Comparison of ENCODE assay signal across 20 mouse cellular contexts in the genomic region with DNA sequence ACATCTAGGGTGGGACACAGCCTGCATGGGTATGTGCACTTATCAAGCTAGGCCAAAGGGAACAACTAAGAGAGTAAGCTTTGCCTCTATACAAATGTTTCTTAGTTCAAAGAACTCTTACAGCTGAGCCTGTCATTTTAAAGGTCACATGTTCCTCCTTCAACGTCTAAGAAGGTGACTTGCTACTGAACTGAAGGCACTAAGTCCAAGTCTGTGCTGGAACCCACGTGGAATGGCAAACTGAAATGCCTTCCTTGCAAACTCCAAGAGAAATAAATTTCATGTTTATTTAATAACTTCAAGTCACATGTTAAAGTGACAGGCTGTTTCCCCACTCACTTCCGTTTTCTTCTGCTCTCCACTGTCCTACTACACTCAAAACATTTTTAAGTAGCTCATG. TPM values are rescaled to one million over a fixed set of nuclear protein-coding genes. Genes with fewer than 3 reads are reported as not detected.
"Had no signal": no experiment of that assay in that cellular context is flagged by ENCODE, and none has a peak within 500 bp of the region (broad histone marks: within the 10 kb centered on the region; RNA-seq: fewer than 3 reads in every experiment).

No protein-coding gene starts in this region.

- H3K4me1 ChIP-seq: lung, embryonic 15.5 days; midbrain, embryonic 10.5 days; midbrain, embryonic 12.5 days; neural tube, embryonic 12.5 days; stomach, embryonic 15.5 days had no signal

- H3K9me3 ChIP-seq: lung, embryonic 15.5 days; midbrain, embryonic 10.5 days; midbrain, embryonic 12.5 days; neural tube, embryonic 12.5 days; stomach, embryonic 15.5 days had no signal

- ATAC-seq: liver, postnatal 0 days; lung, postnatal 0 days; midbrain, embryonic 16.5 days had no signal

- H3K27ac ChIP-seq: macrophage; midbrain, embryonic 10.5 days; midbrain, embryonic 12.5 days; neural tube, embryonic 12.5 days; stomach, embryonic 15.5 days; stomach, postnatal 0 days had no signal

- H3K9ac ChIP-seq: liver, postnatal 0 days; lung, embryonic 15.5 days; midbrain, embryonic 12.5 days; neural tube, embryonic 12.5 days; stomach, embryonic 15.5 days had no signal

- H3K27me3 ChIP-seq: lung, embryonic 15.5 days; midbrain, embryonic 12.5 days; neural tube, embryonic 12.5 days; stomach, embryonic 15.5 days had no signal

- DNase-seq: liver, postnatal 0 days; lung, adult 2 months; right cerebral cortex, postnatal 14 days had no signal

- H3K4me3 ChIP-seq: lung, embryonic 15.5 days; midbrain, embryonic 10.5 days; midbrain, embryonic 12.5 days; myocyte; neural tube, embryonic 12.5 days; stomach, embryonic 15.5 days had no signal

- H3K36me3 ChIP-seq: lung, embryonic 15.5 days; midbrain, embryonic 10.5 days; midbrain, embryonic 12.5 days; neural tube, embryonic 12.5 days; stomach, embryonic 15.5 days had no signal

RNA-seq across cellular contexts. Expression of a gene that starts 10.5 kb away (rescaled TPM):
- total RNA-seq: megakaryocyte, adult 5-6 weeks; megakaryocyte-erythroid progenitor cell, adult 5-6 weeks; neutrophil, adult 5-6 weeks had no signal
- polyA plus RNA-seq: macrophage; midbrain, embryonic 16.5 days; spleen, adult 2 months had no signal

RNA-seq across cellular contexts. Expression of a gene that starts 18.4 kb away (rescaled TPM):
- total RNA-seq: megakaryocyte, adult 5-6 weeks; megakaryocyte-erythroid progenitor cell, adult 5-6 weeks; neutrophil, adult 5-6 weeks had no signal
- polyA plus RNA-seq: liver, postnatal 0 days; lung, embryonic 15.5 days; lung, postnatal 0 days; macrophage; midbrain, embryonic 10.5 days; midbrain, embryonic 12.5 days; midbrain, embryonic 14.5 days; midbrain, embryonic 16.5 days; myocyte; neural tube, embryonic 12.5 days; neural tube, embryonic 14.5 days; spleen, adult 2 months; stomach, postnatal 0 days; thymus, postnatal 0 days had no signal

RNA-seq across cellular contexts. Expression of a gene that starts 52.6 kb away (rescaled TPM):
- total RNA-seq: megakaryocyte-erythroid progenitor cell, adult 5-6 weeks had no signal
- polyA plus RNA-seq: macrophage had no signal
